Mouse (Mus musculus) embryonic fibroblast, embryonic 13.5 days (primary cell): ENCODE data around the gene Tnpo3. TPM values are rescaled to one million over a fixed set of nuclear protein-coding genes. Genes with fewer than 3 reads are reported as not detected.
A peak's percentile ranks its signal among the peaks of the same experiment; 100 is the strongest.

Experiments
- H3K27ac ChIP-seq: 2 replicates; pipeline ENCODE4 v1.5.1; 2012; ENCODE audit warnings: low read length, control low read depth, inconsistent platforms; ENCODE audit not compliant: insufficient read depth
- H3K4me1 ChIP-seq: 2 replicates; pipeline ENCODE4 v1.6.1; 2011; ENCODE audit warnings: low read length; ENCODE audit not compliant: control insufficient read depth, insufficient read depth
- H3K4me3 ChIP-seq: 2 replicates; pipeline ENCODE4 v1.5.1; 2011; ENCODE audit warnings: mild to moderate bottlenecking, control low read depth, low read length; ENCODE audit not compliant: insufficient read depth
- CTCF ChIP-seq: IDR thresholded peaks from 2 replicates; pipeline ENCODE4 v1.5.1; 2011; ENCODE audit warnings: mild to moderate bottlenecking, control low read depth, low read length, moderate library complexity, borderline replicate concordance; ENCODE audit not compliant: insufficient read depth
- POLR2A ChIP-seq: IDR thresholded peaks from 2 replicates; pipeline ENCODE4 v1.6.1; 2011; ENCODE audit warnings: low read depth, mild to moderate bottlenecking, control low read depth, low read length, moderate library complexity
- polyA plus RNA-seq: library from polyadenylated mRNA; stranded (reverse); fragments of >200 nt; gene quantifications from 2 replicates; pipeline ENCODE4 v1.2.4, GENCODE M21; 2011; ENCODE audit warnings: low read depth; ENCODE audit not compliant: missing spikeins, insufficient read length

The Tnpo3 gene
- polyA plus RNA-seq, 1 experiment = 76.1 TPM

- TF ChIP-seq CTCF = no peak
- TF ChIP-seq POLR2A = no peak
- Histone ChIP-seq H3K4me3 (no peak overlapping the region), H3K27ac (no peak overlapping the region), H3K4me1 (0 out of 2 replicates have a peak, but pooled peaks cover 4% of the 10 kb centered on the region)
These were observed 80.9 kb downstream of the Tnpo3 start for GRCm38 (mm10) chr6:29528561-29529443.

DNA sequence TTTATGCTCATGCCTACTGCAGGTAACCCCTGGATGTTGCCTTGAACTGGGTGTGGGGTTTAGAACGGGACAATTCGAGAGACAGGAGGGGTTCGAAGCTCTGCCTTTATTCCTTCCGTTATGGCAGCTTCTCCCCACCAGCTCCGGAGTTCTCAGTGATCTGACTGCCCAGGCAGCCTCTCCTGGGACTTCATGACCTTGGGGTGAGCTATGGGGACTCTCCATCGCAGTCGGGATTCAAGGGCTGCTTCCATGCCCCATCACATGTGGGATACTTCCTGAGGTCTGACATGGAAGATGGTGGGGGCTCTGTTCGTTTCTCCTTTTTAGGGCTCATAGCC, 81.6 kb downstream of the Tnpo3 start:
- H3K4me3 ChIP-seq = no peak overlapping the region
- 0 out of 2 replicates have a peak, but pooled peaks cover 4% of the 10 kb centered on the region for H3K4me1 ChIP-seq
- no peak for TF ChIP-seq CTCF
- TF ChIP-seq POLR2A = no peak
- H3K27ac ChIP-seq = no peak overlapping the region

- Histone ChIP-seq H3K4me3 (peak overlapping the region; percentile 19), H3K27ac (no peak overlapping the region), H3K4me1 (0 out of 2 replicates have a peak, but pooled peaks cover 4% of the 10 kb centered on the region)
- no peak for TF ChIP-seq POLR2A
- no peak for TF ChIP-seq CTCF
These were observed 82.1 kb downstream of the Tnpo3 start for GRCm38 (mm10) chr6:29527361-29528164.

- no peak within 1 kb of the TSS for H3K27ac ChIP-seq
- 0 out of 2 replicates have a peak, but pooled peaks cover 4% of the 10 kb centered on the region for H3K4me1 ChIP-seq
- TF ChIP-seq CTCF = no peak
- TF ChIP-seq POLR2A = 0 out of 2 replicates have a peak, but pooled peaks have one; percentile 30
- H3K4me3 ChIP-seq = peak within 1 kb of the TSS; percentile 41
These were observed 83.1 kb downstream of the Tnpo3 start, which contains the start of gene Irf5 for GRCm38 (mm10) chr6:29526281-29527251. TSS of gene Irf5 (plus strand) at chr6:29526625.

- TF ChIP-seq CTCF (0 out of 2 replicates have a peak, but pooled peaks have one; percentile 3), POLR2A (no peak)
These were observed 84.4 kb downstream of the Tnpo3 start for GRCm38 (mm10) chr6:29525256-29525655.

GRCm38 (mm10) chr6:29524034-29524489, 85.6 kb downstream of the Tnpo3 start:
- H3K4me1 ChIP-seq = 0 out of 2 replicates have a peak, but pooled peaks cover 4% of the 10 kb centered on the region
- no peak overlapping the region for H3K4me3 ChIP-seq
- H3K27ac ChIP-seq = no peak overlapping the region
- TF ChIP-seq CTCF = no peak
- TF ChIP-seq POLR2A = no peak

More at GRCm38 (mm10) chr6:29525256-29525655, 84.4 kb downstream of the Tnpo3 start:
- 0 out of 2 replicates have a peak, but pooled peaks cover 4% of the 10 kb centered on the region for H3K4me1 ChIP-seq
- no peak overlapping the region for H3K27ac ChIP-seq
- H3K4me3 ChIP-seq = no peak overlapping the region

DNA sequence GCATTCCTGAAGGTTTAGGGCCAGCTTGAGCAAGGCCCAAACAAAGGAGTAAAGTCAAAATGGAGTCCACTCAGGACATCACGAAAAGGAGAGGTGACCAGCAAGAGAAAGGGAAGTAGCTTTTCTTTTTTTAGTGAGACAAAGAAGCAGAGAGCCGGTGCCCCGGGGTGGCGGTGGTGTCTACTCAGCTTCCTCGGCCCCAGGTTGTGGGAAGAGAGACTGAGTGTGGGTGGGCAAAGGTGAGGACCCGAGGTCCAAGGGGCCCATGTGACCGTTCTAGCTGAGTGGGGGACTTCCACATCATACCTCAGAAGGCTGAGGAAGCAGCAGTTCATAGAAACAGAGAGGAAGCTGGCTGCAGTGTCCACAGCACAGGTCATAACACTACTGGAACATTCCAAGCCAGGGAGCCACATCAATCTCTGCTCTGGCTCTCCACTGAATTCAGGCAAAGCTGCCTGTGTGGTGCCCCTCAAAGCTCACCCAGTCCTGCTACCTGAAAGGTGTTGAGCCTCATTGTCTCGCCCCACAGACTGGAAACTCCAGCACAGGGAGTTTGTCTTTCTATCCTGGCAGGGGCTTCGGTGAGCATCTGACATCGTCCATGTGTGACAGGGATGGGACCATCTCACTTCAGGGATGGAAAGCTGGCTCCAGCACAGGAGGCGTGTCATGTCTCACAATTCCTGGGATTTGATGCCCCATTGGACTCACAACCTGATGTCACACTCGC, 86.2 kb downstream of the Tnpo3 start:
- Histone ChIP-seq H3K27ac (no peak overlapping the region), H3K4me1 (0 out of 2 replicates have a peak, but pooled peaks cover under 1% of the 10 kb centered on the region), H3K4me3 (no peak overlapping the region)
- TF ChIP-seq CTCF = no peak
- no peak for TF ChIP-seq POLR2A

- no peak overlapping the region for H3K4me3 ChIP-seq
- no peak overlapping the region for H3K27ac ChIP-seq
- TF ChIP-seq POLR2A = no peak
- TF ChIP-seq CTCF = no peak
- no peaks in the 10 kb centered on the region for H3K4me1 ChIP-seq
These were observed 86.9 kb downstream of the Tnpo3 start for GRCm38 (mm10) chr6:29522626-29523300.
